Mouse (Mus musculus): ENCODE measurements at regions not wholly inside any gene's neighbourhood (a gene's known extent, or its start where the extent isn't known, plus 50 kb on each side); places are given as distances from the start of the nearest gene placed in this dataset.

- 0 out of 2 replicates have a peak, but pooled peaks have one; percentile 59 for ATAC-seq
- no peaks in the 10 kb centered on the region for H3K36me3 ChIP-seq (ENCODE audit: control insufficient read depth, insufficient read depth, low read length)
- H3K27me3 ChIP-seq (replicated peaks; ENCODE audit: control insufficient read depth, insufficient read depth, low read length), result no peaks in the 10 kb centered on the region
- no peak overlapping the region for H3K27ac ChIP-seq (ENCODE audit: low read length)
- H3K4me1 ChIP-seq (ENCODE audit: control insufficient read depth, insufficient read depth, low read length), result no peaks in the 10 kb centered on the region
- WGBS, result 36% methylated on average over 1 of the region's 1 CpGs
- no peaks in the 10 kb centered on the region for H3K9me3 ChIP-seq (ENCODE audit: control insufficient read depth, low read length)
- H3K4me3 ChIP-seq (ENCODE audit: low read length), result no peak overlapping the region
- H3K9ac ChIP-seq (ENCODE audit: low read depth, low read length), result no peak overlapping the region
- H3K4me2 ChIP-seq (ENCODE audit: low read depth, low read length), result no peak overlapping the region
These were observed 927.6 kb downstream of the Rab28 start for GRCm38 (mm10) chr5:40780363-40780762.

DNA sequence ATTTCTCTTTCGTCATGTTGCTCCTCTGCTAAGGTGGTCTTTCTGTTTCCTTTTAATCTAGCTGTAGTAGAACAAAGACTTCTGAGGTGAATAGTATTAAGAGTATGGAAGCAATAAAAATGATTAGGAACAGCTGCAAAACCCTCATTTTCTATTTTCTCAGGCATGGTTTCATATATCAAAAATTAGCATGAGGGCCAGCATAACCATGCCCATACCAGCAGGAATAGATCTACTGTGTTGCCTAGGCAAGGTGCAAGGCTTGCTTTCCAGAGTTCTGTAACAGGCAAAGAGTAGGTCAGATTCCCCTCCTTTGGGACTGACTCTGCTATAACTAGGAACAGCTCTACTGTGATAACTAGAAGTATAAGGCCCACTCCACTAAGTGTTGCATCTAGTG is 928.1 kb downstream of the Rab28 start:
- Histone ChIP-seq H3K4me2 (ENCODE audit: low read depth, low read length) (no peak overlapping the region), H3K36me3 (ENCODE audit: control insufficient read depth, insufficient read depth, low read length) (no peaks in the 10 kb centered on the region), H3K4me1 (ENCODE audit: control insufficient read depth, insufficient read depth, low read length) (no peaks in the 10 kb centered on the region), H3K9ac (ENCODE audit: low read depth, low read length) (no peak overlapping the region), H3K4me3 (ENCODE audit: low read length) (no peak overlapping the region), H3K27ac (ENCODE audit: low read length) (no peak overlapping the region), H3K27me3 (replicated peaks; ENCODE audit: control insufficient read depth, insufficient read depth, low read length) (no peaks in the 10 kb centered on the region), H3K9me3 (ENCODE audit: control insufficient read depth, low read length) (no peaks in the 10 kb centered on the region)
- ATAC-seq, result no peak
- WGBS, result 89% methylated on average over 1 of the region's 1 CpGs

GRCm38 (mm10) chr5:40775856-40776255 is 932.1 kb downstream of the Rab28 start:
- ATAC-seq, result no peak
- WGBS, result 90% methylated on average over 2 of the region's 2 CpGs
- H3K4me2 ChIP-seq (ENCODE audit: low read depth, low read length), result no peak overlapping the region
- H3K36me3 ChIP-seq (ENCODE audit: control insufficient read depth, insufficient read depth, low read length), result no peaks in the 10 kb centered on the region
- H3K9me3 ChIP-seq (ENCODE audit: control insufficient read depth, low read length), result no peaks in the 10 kb centered on the region
- H3K4me3 ChIP-seq (ENCODE audit: low read length), result no peak overlapping the region
- H3K9ac ChIP-seq (ENCODE audit: low read depth, low read length), result no peak overlapping the region
- no peaks in the 10 kb centered on the region for H3K4me1 ChIP-seq (ENCODE audit: control insufficient read depth, insufficient read depth, low read length)
- no peak overlapping the region for H3K27ac ChIP-seq (ENCODE audit: low read length)
- no peaks in the 10 kb centered on the region for H3K27me3 ChIP-seq (replicated peaks; ENCODE audit: control insufficient read depth, insufficient read depth, low read length)

GRCm38 (mm10) chr5:40760224-40760623 is 947.7 kb downstream of the Rab28 start:
- WGBS, result 85% methylated on average over 2 of the region's 2 CpGs
- Histone ChIP-seq H3K36me3 (ENCODE audit: control insufficient read depth, insufficient read depth, low read length) (no peaks in the 10 kb centered on the region), H3K27ac (ENCODE audit: low read length) (no peak overlapping the region), H3K4me2 (ENCODE audit: low read depth, low read length) (no peak overlapping the region), H3K9me3 (ENCODE audit: control insufficient read depth, low read length) (no peaks in the 10 kb centered on the region), H3K4me3 (ENCODE audit: low read length) (no peak overlapping the region), H3K27me3 (replicated peaks; ENCODE audit: control insufficient read depth, insufficient read depth, low read length) (no peaks in the 10 kb centered on the region), H3K9ac (ENCODE audit: low read depth, low read length) (no peak overlapping the region), H3K4me1 (ENCODE audit: control insufficient read depth, insufficient read depth, low read length) (no peaks in the 10 kb centered on the region)
- ATAC-seq, result no peak

DNA sequence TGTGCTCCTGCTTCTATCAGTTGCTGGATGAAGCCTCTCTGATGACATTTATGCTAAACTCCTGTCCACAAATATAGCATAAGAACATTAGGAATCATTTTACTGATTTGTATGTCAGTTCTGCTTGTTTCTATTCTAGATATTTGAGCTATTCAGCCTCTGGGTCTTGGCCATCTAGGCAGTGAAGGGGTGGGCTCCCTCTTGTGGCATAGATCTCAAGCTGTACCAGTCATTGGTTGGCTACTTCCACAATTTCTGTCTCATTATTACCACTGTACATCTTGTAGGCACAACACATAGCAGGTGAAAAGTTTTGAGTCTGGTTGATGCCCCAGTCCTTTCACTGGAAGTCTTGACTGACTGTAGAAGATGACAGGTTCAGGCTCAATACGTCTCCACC is 957.9 kb downstream of the Rab28 start:
- Histone ChIP-seq H3K27ac (ENCODE audit: low read length) (no peak overlapping the region), H3K36me3 (ENCODE audit: control insufficient read depth, insufficient read depth, low read length) (no peaks in the 10 kb centered on the region), H3K9me3 (ENCODE audit: control insufficient read depth, low read length) (no peaks in the 10 kb centered on the region), H3K9ac (ENCODE audit: low read depth, low read length) (no peak overlapping the region), H3K4me3 (ENCODE audit: low read length) (no peak overlapping the region), H3K4me1 (ENCODE audit: control insufficient read depth, insufficient read depth, low read length) (no peaks in the 10 kb centered on the region), H3K4me2 (ENCODE audit: low read depth, low read length) (no peak overlapping the region), H3K27me3 (replicated peaks; ENCODE audit: control insufficient read depth, insufficient read depth, low read length) (no peaks in the 10 kb centered on the region)
- ATAC-seq, result no peak
- WGBS, result 63% methylated on average over 1 of the region's 1 CpGs

DNA sequence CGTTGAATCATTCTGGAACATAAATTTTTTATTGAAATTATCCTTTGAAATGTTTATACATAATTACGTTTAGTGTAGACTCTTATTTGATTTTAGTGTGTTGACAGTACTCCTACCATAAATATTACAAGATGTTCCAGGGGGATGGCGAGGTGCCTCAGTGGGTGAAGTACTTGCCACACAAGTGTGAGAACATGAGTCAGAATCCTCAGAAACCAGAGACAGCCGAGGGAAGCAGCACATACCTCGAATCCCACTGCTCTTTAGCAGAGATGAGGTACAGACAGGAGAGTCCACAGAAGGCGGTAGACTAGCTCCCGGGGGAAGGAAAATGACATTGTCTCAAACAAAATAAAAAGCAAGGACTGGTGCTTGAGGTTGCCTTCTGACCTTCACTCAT is 972.3 kb downstream of the Rab28 start:
- Histone ChIP-seq H3K4me2 (ENCODE audit: low read depth, low read length) (no peak overlapping the region), H3K9me3 (ENCODE audit: control insufficient read depth, low read length) (no peaks in the 10 kb centered on the region), H3K36me3 (ENCODE audit: control insufficient read depth, insufficient read depth, low read length) (no peaks in the 10 kb centered on the region), H3K27me3 (replicated peaks; ENCODE audit: control insufficient read depth, insufficient read depth, low read length) (no peaks in the 10 kb centered on the region), H3K4me1 (ENCODE audit: control insufficient read depth, insufficient read depth, low read length) (no peaks in the 10 kb centered on the region), H3K27ac (ENCODE audit: low read length) (no peak overlapping the region), H3K4me3 (ENCODE audit: low read length) (no peak overlapping the region), H3K9ac (ENCODE audit: low read depth, low read length) (no peak overlapping the region)
- 54% methylated on average over 7 of the region's 7 CpGs for WGBS
- ATAC-seq, result no peak

- H3K9ac ChIP-seq (ENCODE audit: low read depth, low read length), result no peak overlapping the region
- no peaks in the 10 kb centered on the region for H3K27me3 ChIP-seq (replicated peaks; ENCODE audit: control insufficient read depth, insufficient read depth, low read length)
- no peak overlapping the region for H3K4me3 ChIP-seq (ENCODE audit: low read length)
- no peak for ATAC-seq
- no peaks in the 10 kb centered on the region for H3K9me3 ChIP-seq (ENCODE audit: control insufficient read depth, low read length)
- H3K36me3 ChIP-seq (ENCODE audit: control insufficient read depth, insufficient read depth, low read length), result no peaks in the 10 kb centered on the region
- no peaks in the 10 kb centered on the region for H3K4me1 ChIP-seq (ENCODE audit: control insufficient read depth, insufficient read depth, low read length)
- no peak overlapping the region for H3K27ac ChIP-seq (ENCODE audit: low read length)
- WGBS, result 78% methylated on average over 2 of the region's 2 CpGs
- no peak overlapping the region for H3K4me2 ChIP-seq (ENCODE audit: low read depth, low read length)
These were observed 974.0 kb downstream of the Rab28 start for GRCm38 (mm10) chr5:40733844-40734566.

- Histone ChIP-seq H3K4me3 (ENCODE audit: low read length) (no peak overlapping the region), H3K27me3 (replicated peaks; ENCODE audit: control insufficient read depth, insufficient read depth, low read length) (no peaks in the 10 kb centered on the region), H3K27ac (ENCODE audit: low read length) (no peak overlapping the region), H3K9me3 (ENCODE audit: control insufficient read depth, low read length) (no peaks in the 10 kb centered on the region), H3K9ac (ENCODE audit: low read depth, low read length) (no peak overlapping the region), H3K4me1 (ENCODE audit: control insufficient read depth, insufficient read depth, low read length) (no peaks in the 10 kb centered on the region), H3K4me2 (ENCODE audit: low read depth, low read length) (no peak overlapping the region), H3K36me3 (ENCODE audit: control insufficient read depth, insufficient read depth, low read length) (no peaks in the 10 kb centered on the region)
- ATAC-seq, result no peak
- 80% methylated on average over 3 of the region's 3 CpGs for WGBS
These were observed 959.3 kb upstream of the Hs3st1 start for GRCm38 (mm10) chr5:40714497-40715128.

DNA sequence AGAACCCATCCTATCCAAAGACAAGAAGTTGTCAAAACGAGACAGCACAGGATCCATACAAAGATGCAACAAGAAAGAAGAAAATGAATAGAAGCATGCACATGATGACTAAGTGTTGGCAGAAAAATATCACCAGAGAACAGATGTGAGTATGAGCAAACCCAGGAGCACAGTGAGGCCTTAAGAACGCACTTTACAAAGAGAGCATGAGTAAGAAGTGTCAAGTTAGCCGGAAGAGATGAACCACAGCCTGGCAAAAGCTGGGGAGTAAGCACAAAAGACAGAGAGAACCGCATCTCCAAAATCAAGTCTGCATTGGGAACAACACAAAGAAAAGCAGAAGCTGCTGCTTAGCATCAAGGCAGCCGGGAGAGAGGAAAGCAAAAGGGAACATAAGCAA is 946.4 kb upstream of the Hs3st1 start:
- Histone ChIP-seq H3K9me3 (ENCODE audit: control insufficient read depth, low read length) (no peaks in the 10 kb centered on the region), H3K27ac (ENCODE audit: low read length) (no peak overlapping the region), H3K27me3 (replicated peaks; ENCODE audit: control insufficient read depth, insufficient read depth, low read length) (no peaks in the 10 kb centered on the region), H3K36me3 (ENCODE audit: control insufficient read depth, insufficient read depth, low read length) (no peaks in the 10 kb centered on the region), H3K9ac (ENCODE audit: low read depth, low read length) (no peak overlapping the region), H3K4me2 (ENCODE audit: low read depth, low read length) (no peak overlapping the region), H3K4me3 (ENCODE audit: low read length) (no peak overlapping the region), H3K4me1 (ENCODE audit: control insufficient read depth, insufficient read depth, low read length) (no peaks in the 10 kb centered on the region)
- ATAC-seq, result no peak
- WGBS, result 70% methylated on average over 5 of the region's 5 CpGs

Measured in intestine, embryonic 16.5 days (tissue).